Mouse (Mus musculus): ENCODE results near the gene Rnf19b. TPM values are rescaled to one million over a fixed set of nuclear protein-coding genes. Genes with fewer than 3 reads are reported as not detected.
A peak's percentile ranks its signal among the peaks of the same experiment; 100 is the strongest.

Rnf19b gene
- polyA plus RNA-seq, 1 experiment from 2014 or later: 26.5 TPM

- ATAC-seq: peak; percentile 11; the same call in 1 of the 2 replicates
- peak within 1 kb of the TSS; percentile 50 for H3K9ac ChIP-seq (replicated peaks; ENCODE audit: low read depth, low read length)
- WGBS: 0% methylated on average over 16 of the region's 17 CpGs
- peak within 1 kb of the TSS; percentile 54 for H3K4me2 ChIP-seq (ENCODE audit: low read length)
- H3K9me3 ChIP-seq (ENCODE audit: control insufficient read depth, low read length): no peaks in the 10 kb centered on the region
- no peaks in the 10 kb centered on the region for H3K36me3 ChIP-seq (ENCODE audit: control insufficient read depth, insufficient read depth)
- no peak within 1 kb of the TSS for H3K27ac ChIP-seq (ENCODE audit: low read length)
- H3K27me3 ChIP-seq (replicated peaks; ENCODE audit: control insufficient read depth, insufficient read depth, low read length): no peaks in the 10 kb centered on the region
- peak within 1 kb of the TSS; percentile 45 for H3K4me3 ChIP-seq (replicated peaks; ENCODE audit: low read length)
- peaks cover 36% of the 10 kb centered on the region for H3K4me1 ChIP-seq (replicated peaks; ENCODE audit: control insufficient read depth, insufficient read depth, low read length)
These were observed 63.6 kb downstream of the Rnf19b start, which contains the start of gene Hpca for GRCm38 (mm10) chr4:129121569-129122086. Hpca (minus strand) TSS chr4:129122036.

DNA sequence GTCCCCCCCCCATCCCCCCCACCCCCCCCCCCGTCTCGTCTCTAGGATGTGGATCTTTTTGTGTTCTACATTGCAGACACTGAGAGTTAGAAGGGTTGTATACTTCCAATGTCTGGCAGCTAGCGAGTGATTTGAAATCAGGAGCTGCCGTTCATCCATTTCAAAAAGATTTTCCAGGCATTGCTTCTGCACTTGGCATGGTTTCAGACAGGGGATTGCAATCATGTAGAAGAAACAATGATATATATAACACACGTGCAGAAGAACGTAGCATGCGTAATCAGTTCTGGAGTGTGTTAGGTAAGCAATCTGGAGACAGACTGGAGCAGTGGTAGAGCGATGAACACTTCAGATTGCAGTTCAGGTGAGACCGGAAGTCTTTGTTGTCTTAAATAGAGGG lies 64.0 kb downstream of the Rnf19b start:
- WGBS: 19% methylated on average over 9 of the region's 9 CpGs
- Histone ChIP-seq H3K4me3 (replicated peaks; ENCODE audit: low read length) (no peak overlapping the region), H3K9me3 (ENCODE audit: control insufficient read depth, low read length) (no peaks in the 10 kb centered on the region), H3K4me1 (replicated peaks; ENCODE audit: control insufficient read depth, insufficient read depth, low read length) (peaks cover 36% of the 10 kb centered on the region), H3K4me2 (ENCODE audit: low read length) (no peak overlapping the region; the same call in 1 of the 2 replicates), H3K36me3 (ENCODE audit: control insufficient read depth, insufficient read depth) (no peaks in the 10 kb centered on the region), H3K27ac (ENCODE audit: low read length) (no peak overlapping the region), H3K9ac (replicated peaks; ENCODE audit: low read depth, low read length) (no peak overlapping the region), H3K27me3 (replicated peaks; ENCODE audit: control insufficient read depth, insufficient read depth, low read length) (no peaks in the 10 kb centered on the region)
- no peak for ATAC-seq

DNA sequence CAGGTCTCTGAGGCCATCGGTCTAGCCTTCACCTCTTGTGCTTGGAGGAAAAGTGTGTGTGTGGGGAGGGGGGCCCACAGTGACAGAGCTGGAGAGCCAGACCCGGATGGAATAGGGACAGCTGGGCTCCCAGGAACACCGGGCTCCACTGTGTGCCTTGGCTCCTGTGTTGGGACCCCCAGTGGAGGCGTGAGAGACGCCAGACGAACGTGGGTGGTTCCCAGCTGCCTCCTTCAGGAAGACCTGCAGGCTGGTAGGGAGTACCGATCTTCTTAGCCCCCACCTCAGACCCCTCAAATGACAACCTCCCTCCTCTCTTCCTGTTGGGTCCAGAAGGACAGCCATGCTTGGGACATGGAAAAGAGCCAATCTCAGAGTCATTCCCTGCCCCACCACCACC lies 64.6 kb downstream of the Rnf19b start:
- no peak overlapping the region for H3K27ac ChIP-seq (ENCODE audit: low read length)
- H3K27me3 ChIP-seq (replicated peaks; ENCODE audit: control insufficient read depth, insufficient read depth, low read length): no peaks in the 10 kb centered on the region
- H3K9me3 ChIP-seq (ENCODE audit: control insufficient read depth, low read length): no peaks in the 10 kb centered on the region
- no peak overlapping the region for H3K4me3 ChIP-seq (replicated peaks; ENCODE audit: low read length)
- no peak overlapping the region for H3K4me2 ChIP-seq (ENCODE audit: low read length)
- WGBS: 26% methylated on average over 8 of the region's 8 CpGs
- peaks cover 36% of the 10 kb centered on the region for H3K4me1 ChIP-seq (replicated peaks; ENCODE audit: control insufficient read depth, insufficient read depth, low read length)
- no peaks in the 10 kb centered on the region for H3K36me3 ChIP-seq (ENCODE audit: control insufficient read depth, insufficient read depth)
- ATAC-seq: peak; percentile 27
- H3K9ac ChIP-seq (replicated peaks; ENCODE audit: low read depth, low read length): no peak overlapping the region

GRCm38 (mm10) chr4:129124652-129125146 lies 66.6 kb downstream of the Rnf19b start:
- Histone ChIP-seq H3K4me1 (replicated peaks; ENCODE audit: control insufficient read depth, insufficient read depth, low read length) (peaks cover 47% of the 10 kb centered on the region), H3K9me3 (ENCODE audit: control insufficient read depth, low read length) (no peaks in the 10 kb centered on the region), H3K9ac (replicated peaks; ENCODE audit: low read depth, low read length) (no peak overlapping the region), H3K36me3 (ENCODE audit: control insufficient read depth, insufficient read depth) (no peaks in the 10 kb centered on the region), H3K27ac (ENCODE audit: low read length) (peak overlapping the region; percentile 50), H3K4me2 (ENCODE audit: low read length) (peak overlapping the region; percentile 25; the same call in 1 of the 2 replicates), H3K4me3 (replicated peaks; ENCODE audit: low read length) (no peak overlapping the region), H3K27me3 (replicated peaks; ENCODE audit: control insufficient read depth, insufficient read depth, low read length) (no peaks in the 10 kb centered on the region)
- WGBS: 2% methylated on average over 13 of the region's 13 CpGs
- peak; percentile 71 for ATAC-seq

DNA sequence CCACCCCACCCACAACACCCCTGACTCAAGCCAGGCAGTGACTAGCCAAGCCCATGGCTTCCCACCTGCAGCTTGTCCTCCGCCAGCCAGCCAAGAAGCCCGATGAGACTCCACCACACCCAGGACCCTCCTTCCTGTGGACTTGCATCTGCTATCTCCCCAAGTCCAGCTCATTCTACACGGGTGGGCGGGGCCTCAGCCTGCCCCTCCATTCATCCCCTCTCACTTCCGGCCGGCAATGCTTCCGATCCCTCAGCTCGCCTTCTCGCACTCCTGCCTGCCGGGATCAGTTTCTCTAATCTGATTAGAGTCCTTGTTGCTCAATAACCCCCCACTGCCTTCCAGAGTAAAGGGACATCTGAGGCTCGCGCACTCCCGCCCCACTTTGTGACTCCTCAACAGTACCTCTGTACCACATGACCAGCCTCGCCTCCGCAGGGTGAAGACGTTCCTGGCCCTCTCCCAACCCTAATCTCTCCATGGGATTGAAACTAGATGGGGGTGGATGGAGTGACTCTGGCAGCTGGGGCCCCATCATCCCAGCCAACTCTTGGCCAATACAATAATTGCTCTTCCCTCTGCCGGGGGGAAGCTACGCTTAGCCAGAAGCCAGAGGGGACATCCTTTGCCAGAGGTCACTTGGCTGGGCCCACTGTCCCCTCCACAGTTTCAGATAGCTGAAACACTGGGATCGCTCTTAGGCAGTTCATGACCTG lies 67.8 kb downstream of the Rnf19b start:
- no peaks in the 10 kb centered on the region for H3K9me3 ChIP-seq (ENCODE audit: control insufficient read depth, low read length)
- H3K4me2 ChIP-seq (ENCODE audit: low read length): peak overlapping the region; percentile 25
- ATAC-seq: no peak
- H3K27me3 ChIP-seq (replicated peaks; ENCODE audit: control insufficient read depth, insufficient read depth, low read length): no peaks in the 10 kb centered on the region
- H3K9ac ChIP-seq (replicated peaks; ENCODE audit: low read depth, low read length): 0 out of 2 replicates have a peak overlapping the region, but pooled peaks have one; percentile 5
- no peaks in the 10 kb centered on the region for H3K36me3 ChIP-seq (ENCODE audit: control insufficient read depth, insufficient read depth)
- H3K27ac ChIP-seq (ENCODE audit: low read length): no peak overlapping the region
- H3K4me1 ChIP-seq (replicated peaks; ENCODE audit: control insufficient read depth, insufficient read depth, low read length): peaks cover 42% of the 10 kb centered on the region
- WGBS: 8% methylated on average over 19 of the region's 19 CpGs
- no peak overlapping the region for H3K4me3 ChIP-seq (replicated peaks; ENCODE audit: low read length)

DNA sequence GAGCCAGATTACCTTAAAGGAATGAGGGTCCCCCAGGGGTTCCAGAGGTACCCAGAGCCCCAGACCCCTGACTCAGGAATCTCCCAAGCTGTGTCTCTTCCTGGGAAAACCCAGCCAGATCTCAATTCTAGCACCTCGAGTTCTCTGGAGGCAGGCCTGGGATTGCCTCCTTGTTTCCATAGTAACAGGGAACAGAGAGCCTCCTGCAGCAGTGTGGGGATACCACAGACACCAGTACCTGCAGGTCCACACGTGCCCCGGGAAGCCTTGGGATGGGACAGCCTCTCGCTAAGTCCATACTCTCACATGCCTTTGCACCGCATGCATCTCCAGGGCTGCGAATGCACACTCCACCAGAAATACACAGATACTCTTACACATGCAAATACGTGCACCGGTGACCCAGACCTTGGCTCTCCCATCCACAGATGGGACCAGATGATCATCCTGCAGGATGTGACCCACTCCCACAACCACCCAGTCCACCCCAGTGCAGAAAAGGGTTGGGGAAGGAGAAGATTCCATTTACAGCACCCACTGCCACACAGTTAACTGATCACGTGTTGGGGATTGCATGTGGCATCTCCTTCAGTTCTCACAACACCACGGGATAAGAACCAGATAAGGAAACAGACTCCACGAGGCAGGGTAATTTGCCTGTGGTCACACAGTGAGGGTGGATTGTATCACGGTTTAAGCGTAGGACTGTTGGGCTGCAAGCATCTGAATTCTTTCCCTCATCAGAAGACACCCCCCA lies 70.7 kb downstream of the Rnf19b start:
- 63% methylated on average over 13 of the region's 13 CpGs for WGBS

GRCm38 (mm10) chr4:129129387-129129786 lies 71.3 kb downstream of the Rnf19b start:
- H3K27ac ChIP-seq (ENCODE audit: low read length): no peak overlapping the region
- H3K4me1 ChIP-seq (replicated peaks; ENCODE audit: control insufficient read depth, insufficient read depth, low read length): peaks cover 37% of the 10 kb centered on the region
- no peak overlapping the region for H3K4me3 ChIP-seq (replicated peaks; ENCODE audit: low read length)
- H3K4me2 ChIP-seq (ENCODE audit: low read length): no peak overlapping the region
- H3K27me3 ChIP-seq (replicated peaks; ENCODE audit: control insufficient read depth, insufficient read depth, low read length): no peaks in the 10 kb centered on the region
- H3K36me3 ChIP-seq (ENCODE audit: control insufficient read depth, insufficient read depth): no peaks in the 10 kb centered on the region
- 39% methylated on average over 9 of the region's 9 CpGs for WGBS
- H3K9ac ChIP-seq (replicated peaks; ENCODE audit: low read depth, low read length): no peak overlapping the region
- H3K9me3 ChIP-seq (ENCODE audit: control insufficient read depth, low read length): no peaks in the 10 kb centered on the region
- ATAC-seq: no peak

More for the DNA sequence above, 70.7 kb downstream of the Rnf19b start:
- Histone ChIP-seq H3K27me3 (replicated peaks; ENCODE audit: control insufficient read depth, insufficient read depth, low read length) (no peaks in the 10 kb centered on the region), H3K36me3 (ENCODE audit: control insufficient read depth, insufficient read depth) (no peaks in the 10 kb centered on the region), H3K4me1 (replicated peaks; ENCODE audit: control insufficient read depth, insufficient read depth, low read length) (peaks cover 38% of the 10 kb centered on the region), H3K9ac (replicated peaks; ENCODE audit: low read depth, low read length) (no peak overlapping the region), H3K4me3 (replicated peaks; ENCODE audit: low read length) (no peak overlapping the region), H3K27ac (ENCODE audit: low read length) (no peak overlapping the region), H3K9me3 (ENCODE audit: control insufficient read depth, low read length) (no peaks in the 10 kb centered on the region), H3K4me2 (ENCODE audit: low read length) (no peak overlapping the region)
- no peak for ATAC-seq

DNA sequence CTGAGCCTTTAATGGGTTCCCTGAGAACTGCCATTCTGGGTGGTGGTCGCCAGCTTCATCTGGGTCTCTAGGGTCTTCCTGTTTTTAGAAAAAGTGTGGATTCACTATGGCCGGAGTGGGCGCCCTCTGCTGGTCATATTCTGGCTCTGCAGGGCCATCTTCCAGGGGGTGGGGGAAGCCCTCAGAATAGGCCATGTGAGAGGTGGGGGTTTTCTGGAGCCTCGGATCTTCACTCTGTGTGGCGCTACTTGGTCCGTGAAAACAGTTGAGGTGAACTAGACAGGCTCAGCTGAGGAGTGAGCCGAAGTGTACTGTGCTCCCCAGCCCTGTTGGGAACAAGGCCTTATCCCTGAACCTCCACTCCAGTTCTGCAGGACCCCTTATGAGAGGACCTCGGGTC lies 72.1 kb downstream of the Rnf19b start:
- Histone ChIP-seq H3K27ac (ENCODE audit: low read length) (no peak overlapping the region), H3K4me1 (replicated peaks; ENCODE audit: control insufficient read depth, insufficient read depth, low read length) (peaks cover 30% of the 10 kb centered on the region), H3K36me3 (ENCODE audit: control insufficient read depth, insufficient read depth) (no peaks in the 10 kb centered on the region), H3K4me3 (replicated peaks; ENCODE audit: low read length) (no peak overlapping the region), H3K27me3 (replicated peaks; ENCODE audit: control insufficient read depth, insufficient read depth, low read length) (no peaks in the 10 kb centered on the region), H3K9ac (replicated peaks; ENCODE audit: low read depth, low read length) (no peak overlapping the region), H3K4me2 (ENCODE audit: low read length) (0 out of 2 replicates have a peak overlapping the region, but pooled peaks have one; percentile 30), H3K9me3 (ENCODE audit: control insufficient read depth, low read length) (no peaks in the 10 kb centered on the region)
- ATAC-seq: 0 out of 2 replicates have a peak, but pooled peaks have one; percentile 22
- 2% methylated on average over 8 of the region's 8 CpGs for WGBS
